Mouse (Mus musculus) kidney, postnatal 0 days (tissue): ENCODE measurements around the gene Lars2. TPM values are rescaled to one million over a fixed set of nuclear protein-coding genes. Genes with fewer than 3 reads are reported as not detected.

Experiments
- ATAC-seq: fragments of 200-750 bp; cut with Nextera tagmentation; replicated peaks from 2 replicates; pipeline ENCODE4 v1.8.0; 2017; ENCODE audit warnings: low read depth, moderate number of reproducible peaks, moderate TSS enrichment, moderate library complexity; ENCODE audit not compliant: low FRiP score
- DNase-seq: peaks from one replicate; pipeline ENCODE4 v3.0.0-alpha.2; 2016; ENCODE audit warnings: low spot score
- H3K27ac ChIP-seq: fragments of 300-500 bp; sonication (generic); 2 replicates; pipeline ENCODE4 v1.5.1; 2014; ENCODE audit warnings: mild to moderate bottlenecking
- H3K27me3 ChIP-seq: fragments of 300-500 bp; sonication (generic); 2 replicates; pipeline ENCODE4 v1.6.1; 2014; ENCODE audit warnings: low read length, mixed read lengths; ENCODE audit not compliant: insufficient read depth
- H3K36me3 ChIP-seq: fragments of 300-500 bp; sonication (generic); 2 replicates; pipeline ENCODE4 v1.6.1; 2014; ENCODE audit warnings: low read length, mixed read lengths; ENCODE audit not compliant: insufficient read depth
- H3K4me1 ChIP-seq: fragments of 300-500 bp; sonication (generic); replicated peaks from 2 replicates; pipeline ENCODE4 v1.6.1; 2014; ENCODE audit warnings: antibody characterized with exemption, low read length, mixed read lengths; ENCODE audit not compliant: insufficient read depth
- H3K4me2 ChIP-seq: fragments of 300-500 bp; sonication (generic); 2 replicates; pipeline ENCODE4 v1.6.1; 2014; ENCODE audit warnings: mild to moderate bottlenecking, low read length, moderate library complexity, mixed read lengths
- H3K4me3 ChIP-seq: fragments of 300-500 bp; sonication (generic); replicated peaks from 2 replicates; pipeline ENCODE4 v1.5.1; 2014; ENCODE audit warnings: low read depth, low read length
- H3K9ac ChIP-seq: fragments of 300-500 bp; sonication (generic); 2 replicates; pipeline ENCODE4 v1.6.1; 2014; ENCODE audit warnings: low read depth, low read length
- H3K9me3 ChIP-seq: fragments of 300-500 bp; sonication (generic); replicated peaks from 2 replicates; pipeline ENCODE4 v1.6.1; 2016; ENCODE audit warnings: low read length, inconsistent platforms, mixed read lengths
- CTCF ChIP-seq: IDR thresholded peaks from 2 replicates; pipeline ENCODE4 v1.5.1; 2016; ENCODE audit warnings: antibody characterized with exemption, low read depth, mild to moderate bottlenecking, moderate library complexity
- WGBS: fragments of 180-500 bp; shearing (Covaris S2); extraction: QIAGEN DNeasy Blood & Tissue Kit; methylation state at CpG from one replicate; pipeline ENCODE4 v1.1.7; 2014; 5-methylcytosine and 5-hydroxymethylcytosine counted together
- polyA plus RNA-seq: library from polyadenylated mRNA; unstranded; fragments of >200 nt; fragmentation: Nextera tagmentation; extraction: Ambion mirVana; gene quantifications from 2 replicates; pipeline ENCODE4 v1.2.1, GENCODE M21; 2015

Gene Lars2
- polyA plus RNA-seq, 1 experiment from 2014 or later = 1,696 TPM

- DNase-seq (peak; percentile 87), ATAC-seq (no peak)
- Histone ChIP-seq H3K4me1 (peaks cover 13% of the 10 kb centered on the region; the same call in 1 of the 2 replicates), H3K4me2 (no peak overlapping the region), H3K27me3 (no peaks in the 10 kb centered on the region), H3K4me3 (no peak overlapping the region), H3K9me3 (no peaks in the 10 kb centered on the region), H3K9ac (no peak overlapping the region), H3K27ac (peak overlapping the region; percentile 32; the same call in 1 of the 2 replicates), H3K36me3 (peaks cover 5% of the 10 kb centered on the region; the same call in 1 of the 2 replicates)
- WGBS = 50% methylated on average over 4 of the region's 4 CpGs
- peak; percentile 33; the same call in 1 of the 2 replicates for TF ChIP-seq CTCF
These were observed 139.8 kb downstream of the Lars2 start for GRCm38 (mm10) chr9:123506270-123507146.

- Histone ChIP-seq H3K27me3 (no peaks in the 10 kb centered on the region), H3K27ac (0 out of 2 replicates have a peak overlapping the region, but pooled peaks have one; percentile 32), H3K9ac (no peak overlapping the region), H3K36me3 (peaks cover 5% of the 10 kb centered on the region; the same call in 1 of the 2 replicates), H3K4me3 (no peak overlapping the region), H3K9me3 (no peaks in the 10 kb centered on the region), H3K4me1 (peaks cover 13% of the 10 kb centered on the region; the same call in 1 of the 2 replicates), H3K4me2 (no peak overlapping the region)
- DNase-seq = peak; percentile 52
- 87% methylated on average over 2 of the region's 2 CpGs for WGBS
- TF ChIP-seq CTCF = peak; percentile 59
- ATAC-seq = no peak
These were observed 140.7 kb downstream of the Lars2 start for GRCm38 (mm10) chr9:123507380-123507779.

- 91% methylated on average over 2 of the region's 2 CpGs for WGBS
- no peak overlapping the region for H3K4me2 ChIP-seq
- TF ChIP-seq CTCF = no peak
- ATAC-seq (no peak), DNase-seq (no peak)
- no peaks in the 10 kb centered on the region for H3K9me3 ChIP-seq
- H3K27me3 ChIP-seq = no peaks in the 10 kb centered on the region
- H3K4me1 ChIP-seq = peaks cover 13% of the 10 kb centered on the region; the same call in 1 of the 2 replicates
- H3K27ac ChIP-seq = no peak overlapping the region
- no peak overlapping the region for H3K4me3 ChIP-seq
- H3K9ac ChIP-seq = no peak overlapping the region
- 0 out of 2 replicates have a peak, but pooled peaks cover 9% of the 10 kb centered on the region for H3K36me3 ChIP-seq
These were observed 142.3 kb downstream of the Lars2 start for GRCm38 (mm10) chr9:123508986-123509385.

GRCm38 (mm10) chr9:123509638-123510604 is 143.2 kb downstream of the Lars2 start:
- no peak overlapping the region for H3K9ac ChIP-seq
- ATAC-seq = peak; percentile 78

GRCm38 (mm10) chr9:123510926-123511325 is 144.2 kb downstream of the Lars2 start:
- no peak overlapping the region for H3K9ac ChIP-seq
- H3K4me2 ChIP-seq = no peak overlapping the region
- H3K36me3 ChIP-seq = 0 out of 2 replicates have a peak, but pooled peaks cover 9% of the 10 kb centered on the region
- 82% methylated on average over 5 of the region's 5 CpGs for WGBS
- no peak for TF ChIP-seq CTCF
- 0 out of 2 replicates have a peak, but pooled peaks cover 8% of the 10 kb centered on the region for H3K4me1 ChIP-seq
- H3K27ac ChIP-seq = peak overlapping the region; percentile 38
- ATAC-seq = peak; percentile 51; the same call in 1 of the 2 replicates
- no peak for DNase-seq
- no peaks in the 10 kb centered on the region for H3K9me3 ChIP-seq
- H3K27me3 ChIP-seq = no peaks in the 10 kb centered on the region
- no peak overlapping the region for H3K4me3 ChIP-seq

More at GRCm38 (mm10) chr9:123509638-123510604, 143.2 kb downstream of the Lars2 start:
- 55% methylated on average over 8 of the region's 8 CpGs for WGBS
- Histone ChIP-seq H3K4me1 (peaks cover 13% of the 10 kb centered on the region; the same call in 1 of the 2 replicates), H3K27ac (peak overlapping the region; percentile 77), H3K27me3 (no peaks in the 10 kb centered on the region), H3K36me3 (0 out of 2 replicates have a peak, but pooled peaks cover 9% of the 10 kb centered on the region), H3K4me3 (no peak overlapping the region), H3K9me3 (no peaks in the 10 kb centered on the region), H3K4me2 (peak overlapping the region; percentile 15; the same call in 1 of the 2 replicates)
- TF ChIP-seq CTCF = no peak
- peak; percentile 49 for DNase-seq

Other genes with a start within 250 kb of the Lars2 start
- gene Clec3b, start 216.0 kb upstream of the Lars2 start, polyA plus RNA-seq = 0.69 and 1.6 TPM in 2 replicates
- 6.8 and 7.4 TPM in 2 replicates for gene Cdcp1, start 150.9 kb upstream of the Lars2 start, polyA plus RNA-seq
- gene Tmem158, start 106.2 kb upstream of the Lars2 start, polyA plus RNA-seq = 8.2 and 12.2 TPM in 2 replicates
- gene Limd1, start 111.8 kb downstream of the Lars2 start, polyA plus RNA-seq = 43.3 and 44.0 TPM in 2 replicates
- 55.2 and 59.5 TPM in 2 replicates for gene Sacm1l, start 162.8 kb downstream of the Lars2 start, polyA plus RNA-seq